Mouse (Mus musculus): ENCODE measurements around the gene Pef1. TPM values are rescaled to one million over a fixed set of nuclear protein-coding genes. Genes with fewer than 3 reads are reported as not detected.
A peak's percentile ranks its signal among the peaks of the same experiment; 100 is the strongest.

Gene Pef1
- polyA plus RNA-seq, 1 experiment from 2014 or later, result 90.9 TPM

DNA sequence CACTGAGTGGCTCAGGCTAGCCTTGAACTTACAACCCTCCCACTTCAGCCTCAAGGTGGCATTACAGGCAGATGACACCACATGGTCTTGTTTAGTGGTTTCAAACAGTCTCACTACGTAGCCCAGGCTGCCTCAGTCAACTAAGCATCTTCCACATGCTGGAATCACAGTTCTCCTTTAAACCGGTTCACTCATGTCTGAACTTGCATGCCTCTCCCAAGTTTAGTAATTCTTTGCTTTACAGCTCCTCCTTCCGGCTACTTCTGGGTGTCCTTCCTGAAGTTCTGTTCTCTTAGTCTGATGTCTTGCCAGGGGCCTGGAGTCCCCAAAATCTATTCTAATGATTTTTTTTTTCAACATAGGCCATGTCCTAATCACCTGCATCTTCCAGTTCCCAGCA lies 51.9 kb downstream of the Pef1 start:
- Histone ChIP-seq H3K36me3 (ENCODE audit: insufficient read depth, low read length) (no peaks in the 10 kb centered on the region), H3K27ac (ENCODE audit: low read length) (no peak overlapping the region), H3K27me3 (ENCODE audit: insufficient read depth, low read length) (peaks cover 14% of the 10 kb centered on the region), H3K4me3 (ENCODE audit: low read length) (no peak overlapping the region), H3K9me3 (ENCODE audit: low read length) (no peaks in the 10 kb centered on the region), H3K4me2 (replicated peaks; ENCODE audit: low read depth, low read length) (no peak overlapping the region), H3K9ac (replicated peaks; ENCODE audit: low read length) (no peak overlapping the region), H3K4me1 (ENCODE audit: insufficient read depth, low read length) (no peaks in the 10 kb centered on the region)
- 79% methylated on average over 3 of the region's 3 CpGs for WGBS
- no peak for ATAC-seq (ENCODE audit: low FRiP score, low TSS enrichment)

DNA sequence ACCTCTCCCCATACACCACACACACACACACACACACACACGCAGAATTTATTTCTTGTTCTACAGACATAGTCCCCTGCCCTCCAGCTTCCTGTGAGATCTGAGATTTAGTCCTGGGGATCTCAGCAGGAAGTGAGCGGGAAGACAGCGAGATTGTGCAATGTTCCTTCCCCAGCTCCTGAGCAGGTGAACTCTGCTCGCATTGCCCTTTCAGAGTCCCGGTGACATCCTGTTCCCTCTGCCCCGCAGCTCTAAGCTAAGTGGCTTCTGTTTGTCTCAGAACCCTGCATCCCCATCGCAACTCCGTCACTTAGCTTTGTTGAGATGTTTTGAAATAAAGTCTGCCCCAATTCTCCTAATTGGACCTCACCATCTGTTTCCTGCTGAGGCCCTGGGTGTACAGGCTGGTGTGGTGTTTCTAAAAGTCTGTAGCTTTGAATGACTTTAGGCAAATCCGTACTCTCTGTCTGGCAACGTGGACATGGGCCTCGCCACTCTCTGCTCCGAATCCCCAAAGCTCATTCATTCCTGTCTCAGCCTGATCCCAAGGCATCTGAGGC lies 54.5 kb downstream of the Pef1 start:
- Histone ChIP-seq H3K36me3 (ENCODE audit: insufficient read depth, low read length) (no peaks in the 10 kb centered on the region), H3K27me3 (ENCODE audit: insufficient read depth, low read length) (peaks cover 11% of the 10 kb centered on the region), H3K4me1 (ENCODE audit: insufficient read depth, low read length) (no peaks in the 10 kb centered on the region), H3K9ac (replicated peaks; ENCODE audit: low read length) (no peak overlapping the region), H3K27ac (ENCODE audit: low read length) (no peak overlapping the region), H3K4me3 (ENCODE audit: low read length) (no peak overlapping the region), H3K4me2 (replicated peaks; ENCODE audit: low read depth, low read length) (no peak overlapping the region), H3K9me3 (ENCODE audit: low read length) (no peaks in the 10 kb centered on the region)
- WGBS, result 73% methylated on average over 12 of the region's 12 CpGs
- ATAC-seq (ENCODE audit: low FRiP score, low TSS enrichment), result no peak

DNA sequence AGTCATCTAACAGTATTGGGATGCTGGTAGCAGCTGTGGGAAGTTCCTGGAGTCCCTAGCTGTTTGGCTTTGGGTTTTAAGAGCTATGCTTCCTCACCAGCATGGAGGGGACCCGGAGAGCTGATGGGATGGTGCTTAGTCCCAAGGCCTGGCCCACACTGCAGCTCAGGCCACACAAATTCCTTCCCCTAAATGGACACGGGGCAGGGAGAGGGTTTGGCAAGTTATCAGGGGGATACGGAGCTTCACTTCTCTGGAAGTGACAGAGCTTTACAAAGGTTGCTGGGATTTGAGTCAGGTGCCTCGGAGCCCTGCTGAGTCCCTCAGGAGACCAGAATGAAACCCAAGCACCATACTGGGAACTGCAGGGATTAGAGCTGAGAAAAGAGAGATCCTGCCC lies 59.0 kb downstream of the Pef1 start:
- no peaks in the 10 kb centered on the region for H3K27me3 ChIP-seq (ENCODE audit: insufficient read depth, low read length)

DNA sequence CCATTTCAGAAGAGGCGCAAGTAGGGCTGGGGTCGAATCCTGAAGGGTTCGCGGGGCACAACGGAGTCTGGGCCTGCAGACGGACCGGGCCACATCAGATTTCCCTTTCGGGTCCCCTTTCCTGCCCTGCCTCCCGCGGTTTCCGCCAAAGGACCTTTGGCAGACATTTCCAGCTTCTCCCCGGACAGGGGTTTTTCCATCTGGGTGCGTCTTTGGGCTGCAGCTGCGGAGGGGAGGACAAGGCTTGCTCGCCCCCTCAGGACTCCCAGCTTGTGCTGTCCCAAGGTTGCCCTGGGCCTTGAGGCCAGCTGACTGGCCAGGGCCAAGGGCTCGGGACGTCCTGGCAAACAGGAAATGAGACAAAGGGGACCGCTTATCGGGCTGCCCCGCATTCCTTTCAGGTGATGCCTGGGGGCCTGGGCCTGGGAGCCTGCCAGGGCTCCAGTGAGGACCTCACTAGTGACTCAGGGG lies 61.1 kb downstream of the Pef1 start:
- H3K27ac ChIP-seq (ENCODE audit: low read length), result no peak overlapping the region; the same call in 1 of the 2 replicates
- H3K9me3 ChIP-seq (ENCODE audit: low read length), result no peaks in the 10 kb centered on the region
- peak; percentile 36; the same call in 1 of the 2 replicates for ATAC-seq (ENCODE audit: low FRiP score, low TSS enrichment)
- peak overlapping the region; percentile 22 for H3K9ac ChIP-seq (replicated peaks; ENCODE audit: low read length)
- 5% methylated on average over 20 of the region's 20 CpGs for WGBS
- H3K4me3 ChIP-seq (ENCODE audit: low read length), result peak overlapping the region; percentile 4; the same call in 1 of the 2 replicates
- H3K27me3 ChIP-seq (ENCODE audit: insufficient read depth, low read length), result no peaks in the 10 kb centered on the region
- H3K4me1 ChIP-seq (ENCODE audit: insufficient read depth, low read length), result peaks cover 36% of the 10 kb centered on the region
- H3K4me2 ChIP-seq (replicated peaks; ENCODE audit: low read depth, low read length), result peak overlapping the region; percentile 44
- H3K36me3 ChIP-seq (ENCODE audit: insufficient read depth, low read length), result no peaks in the 10 kb centered on the region

More for the DNA sequence above, 59.0 kb downstream of the Pef1 start:
- no peak overlapping the region for H3K4me2 ChIP-seq (replicated peaks; ENCODE audit: low read depth, low read length)
- no peak overlapping the region for H3K27ac ChIP-seq (ENCODE audit: low read length)
- no peaks in the 10 kb centered on the region for H3K36me3 ChIP-seq (ENCODE audit: insufficient read depth, low read length)
- no peak overlapping the region for H3K4me3 ChIP-seq (ENCODE audit: low read length)
- 41% methylated on average over 4 of the region's 4 CpGs for WGBS
- no peak for ATAC-seq (ENCODE audit: low FRiP score, low TSS enrichment)
- no peak overlapping the region for H3K9ac ChIP-seq (replicated peaks; ENCODE audit: low read length)
- peaks cover 15% of the 10 kb centered on the region for H3K4me1 ChIP-seq (ENCODE audit: insufficient read depth, low read length)
- H3K9me3 ChIP-seq (ENCODE audit: low read length), result no peaks in the 10 kb centered on the region

DNA sequence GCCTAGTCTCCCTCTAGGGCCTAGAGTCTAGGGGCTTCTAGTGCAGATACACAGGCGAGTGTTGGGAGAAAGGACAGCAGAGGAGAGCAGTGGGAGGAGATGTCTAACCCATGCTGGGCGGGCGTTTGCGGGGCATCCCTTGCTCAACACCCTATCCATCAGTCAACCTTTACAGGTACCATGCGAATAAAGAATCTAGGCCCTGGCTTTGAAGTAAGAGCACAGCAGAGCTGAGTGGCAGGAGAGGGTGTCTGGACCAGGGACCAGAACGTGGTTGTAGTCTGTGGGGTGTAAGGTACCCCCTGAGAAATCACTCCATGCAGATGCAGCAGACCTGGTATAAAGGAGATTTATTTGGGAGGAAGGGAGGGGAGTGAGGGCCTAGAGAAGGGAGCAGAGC lies 61.8 kb downstream of the Pef1 start:
- Histone ChIP-seq H3K9ac (replicated peaks; ENCODE audit: low read length) (no peak overlapping the region), H3K4me1 (ENCODE audit: insufficient read depth, low read length) (peaks cover 43% of the 10 kb centered on the region), H3K9me3 (ENCODE audit: low read length) (no peaks in the 10 kb centered on the region), H3K27me3 (ENCODE audit: insufficient read depth, low read length) (no peaks in the 10 kb centered on the region), H3K4me2 (replicated peaks; ENCODE audit: low read depth, low read length) (no peak overlapping the region; the same call in 1 of the 2 replicates), H3K27ac (ENCODE audit: low read length) (no peak overlapping the region), H3K4me3 (ENCODE audit: low read length) (no peak overlapping the region), H3K36me3 (ENCODE audit: insufficient read depth, low read length) (no peaks in the 10 kb centered on the region)
- WGBS, result 79% methylated on average over 6 of the region's 6 CpGs
- no peak for ATAC-seq (ENCODE audit: low FRiP score, low TSS enrichment)

DNA sequence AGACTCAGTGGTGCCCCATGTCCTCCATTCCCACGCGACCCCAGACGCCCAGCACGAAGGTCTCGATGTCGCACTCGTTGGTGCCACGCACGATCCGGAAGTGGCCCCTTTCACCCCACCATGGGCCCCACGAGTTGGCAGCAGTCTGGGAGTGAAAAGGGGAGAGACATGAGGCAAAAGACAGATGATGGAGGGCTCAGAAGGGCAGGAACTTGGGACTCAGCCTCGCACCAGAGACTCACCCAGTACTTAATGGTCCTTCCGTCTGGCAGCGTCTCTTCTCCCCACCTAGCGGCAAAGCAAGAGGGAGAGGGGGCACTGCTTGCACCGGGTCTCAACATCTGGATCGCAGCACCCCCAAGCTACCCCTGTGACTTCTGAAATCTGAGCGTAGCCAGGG lies 63.7 kb downstream of the Pef1 start:
- 75% methylated on average over 18 of the region's 18 CpGs for WGBS
- Histone ChIP-seq H3K27ac (ENCODE audit: low read length) (no peak overlapping the region), H3K4me3 (ENCODE audit: low read length) (no peak overlapping the region), H3K4me2 (replicated peaks; ENCODE audit: low read depth, low read length) (no peak overlapping the region), H3K9ac (replicated peaks; ENCODE audit: low read length) (no peak overlapping the region), H3K36me3 (ENCODE audit: insufficient read depth, low read length) (no peaks in the 10 kb centered on the region), H3K9me3 (ENCODE audit: low read length) (no peaks in the 10 kb centered on the region), H3K4me1 (ENCODE audit: insufficient read depth, low read length) (peaks cover 51% of the 10 kb centered on the region), H3K27me3 (ENCODE audit: insufficient read depth, low read length) (no peaks in the 10 kb centered on the region)
- no peak for ATAC-seq (ENCODE audit: low FRiP score, low TSS enrichment)

DNA sequence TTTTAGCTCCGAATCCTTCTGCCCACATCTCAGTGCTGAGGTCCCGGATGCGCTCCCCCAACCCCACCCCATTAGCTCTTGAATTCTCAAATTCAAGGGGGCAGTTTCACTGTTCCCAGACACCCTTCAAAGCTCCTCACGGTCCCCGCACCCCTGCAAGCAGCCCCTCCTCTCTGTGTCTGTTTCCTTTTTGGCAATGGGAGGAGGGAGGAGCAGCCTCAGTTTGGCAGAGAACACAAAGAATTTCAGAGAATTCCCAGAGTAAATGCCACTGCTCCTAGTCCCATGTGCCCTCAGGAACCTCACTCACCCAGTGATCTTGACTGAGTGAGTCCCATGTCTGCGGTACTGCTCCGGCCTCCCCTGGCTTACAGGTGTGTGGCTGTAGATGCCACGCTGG lies 64.2 kb downstream of the Pef1 start:
- Histone ChIP-seq H3K4me1 (ENCODE audit: insufficient read depth, low read length) (peaks cover 57% of the 10 kb centered on the region), H3K9ac (replicated peaks; ENCODE audit: low read length) (no peak overlapping the region), H3K27ac (ENCODE audit: low read length) (no peak overlapping the region), H3K27me3 (ENCODE audit: insufficient read depth, low read length) (no peaks in the 10 kb centered on the region), H3K4me2 (replicated peaks; ENCODE audit: low read depth, low read length) (no peak overlapping the region), H3K9me3 (ENCODE audit: low read length) (no peaks in the 10 kb centered on the region), H3K4me3 (ENCODE audit: low read length) (no peak overlapping the region), H3K36me3 (ENCODE audit: insufficient read depth, low read length) (no peaks in the 10 kb centered on the region)
- no peak for ATAC-seq (ENCODE audit: low FRiP score, low TSS enrichment)
- 72% methylated on average over 8 of the region's 8 CpGs for WGBS

DNA sequence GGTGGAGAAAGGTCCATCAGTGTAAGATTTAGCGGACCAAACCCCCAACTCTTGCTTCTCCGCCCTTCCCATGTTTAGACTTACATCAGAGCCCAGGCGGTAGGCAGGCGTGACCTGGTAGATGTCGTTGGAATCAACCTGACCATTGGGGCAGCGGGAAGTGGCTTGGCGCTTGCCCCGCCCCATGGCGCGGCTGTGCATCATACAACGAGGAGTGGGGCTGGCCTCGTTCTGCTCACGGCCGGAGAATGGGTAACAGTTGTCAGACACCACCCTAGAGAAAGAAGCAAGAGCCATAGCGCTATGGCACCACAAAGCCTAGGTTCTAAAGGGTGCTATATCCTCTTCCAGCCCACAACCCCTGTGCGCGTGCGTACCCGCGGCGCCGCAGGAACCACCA lies 65.0 kb downstream of the Pef1 start:
- no peak overlapping the region for H3K4me3 ChIP-seq (ENCODE audit: low read length)
- no peaks in the 10 kb centered on the region for H3K27me3 ChIP-seq (ENCODE audit: insufficient read depth, low read length)
- peaks cover 64% of the 10 kb centered on the region for H3K4me1 ChIP-seq (ENCODE audit: insufficient read depth, low read length)
- 0 out of 2 replicates have a peak overlapping the region, but pooled peaks have one; percentile 24 for H3K9ac ChIP-seq (replicated peaks; ENCODE audit: low read length)
- peak overlapping the region; percentile 64; the same call in 1 of the 2 replicates for H3K27ac ChIP-seq (ENCODE audit: low read length)
- no peak for ATAC-seq (ENCODE audit: low FRiP score, low TSS enrichment)
- H3K4me2 ChIP-seq (replicated peaks; ENCODE audit: low read depth, low read length), result peak overlapping the region; percentile 37
- WGBS, result 45% methylated on average over 22 of the region's 22 CpGs
- H3K9me3 ChIP-seq (ENCODE audit: low read length), result no peaks in the 10 kb centered on the region
- no peaks in the 10 kb centered on the region for H3K36me3 ChIP-seq (ENCODE audit: insufficient read depth, low read length)

DNA sequence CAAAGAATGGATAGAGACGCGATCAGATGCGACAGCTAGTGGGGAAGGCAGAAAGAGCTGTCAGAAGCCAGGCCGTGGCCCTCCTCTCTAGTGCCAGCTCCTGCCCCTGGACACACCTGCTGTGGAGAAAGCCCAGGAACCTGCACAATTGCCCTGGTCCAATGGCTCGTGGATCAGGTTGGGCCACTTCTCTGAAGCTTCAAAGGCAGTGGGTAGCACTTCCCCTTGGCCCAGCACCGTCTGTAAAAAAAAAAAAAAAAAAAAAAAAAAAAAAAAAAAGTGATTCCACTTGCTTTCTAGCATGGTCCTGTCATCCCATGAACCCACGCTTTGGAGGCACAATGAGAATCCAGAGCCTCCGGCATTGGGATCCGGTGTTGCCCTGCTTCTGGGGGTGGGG lies 65.5 kb downstream of the Pef1 start:
- Histone ChIP-seq H3K27ac (ENCODE audit: low read length) (peak overlapping the region; percentile 64), H3K9ac (replicated peaks; ENCODE audit: low read length) (0 out of 2 replicates have a peak overlapping the region, but pooled peaks have one; percentile 24), H3K4me1 (ENCODE audit: insufficient read depth, low read length) (peaks cover 69% of the 10 kb centered on the region), H3K4me3 (ENCODE audit: low read length) (no peak overlapping the region), H3K36me3 (ENCODE audit: insufficient read depth, low read length) (no peaks in the 10 kb centered on the region), H3K27me3 (ENCODE audit: insufficient read depth, low read length) (no peaks in the 10 kb centered on the region), H3K9me3 (ENCODE audit: low read length) (no peaks in the 10 kb centered on the region), H3K4me2 (replicated peaks; ENCODE audit: low read depth, low read length) (peak overlapping the region; percentile 37)
- WGBS, result 25% methylated on average over 9 of the region's 9 CpGs
- no peak for ATAC-seq (ENCODE audit: low FRiP score, low TSS enrichment)

DNA sequence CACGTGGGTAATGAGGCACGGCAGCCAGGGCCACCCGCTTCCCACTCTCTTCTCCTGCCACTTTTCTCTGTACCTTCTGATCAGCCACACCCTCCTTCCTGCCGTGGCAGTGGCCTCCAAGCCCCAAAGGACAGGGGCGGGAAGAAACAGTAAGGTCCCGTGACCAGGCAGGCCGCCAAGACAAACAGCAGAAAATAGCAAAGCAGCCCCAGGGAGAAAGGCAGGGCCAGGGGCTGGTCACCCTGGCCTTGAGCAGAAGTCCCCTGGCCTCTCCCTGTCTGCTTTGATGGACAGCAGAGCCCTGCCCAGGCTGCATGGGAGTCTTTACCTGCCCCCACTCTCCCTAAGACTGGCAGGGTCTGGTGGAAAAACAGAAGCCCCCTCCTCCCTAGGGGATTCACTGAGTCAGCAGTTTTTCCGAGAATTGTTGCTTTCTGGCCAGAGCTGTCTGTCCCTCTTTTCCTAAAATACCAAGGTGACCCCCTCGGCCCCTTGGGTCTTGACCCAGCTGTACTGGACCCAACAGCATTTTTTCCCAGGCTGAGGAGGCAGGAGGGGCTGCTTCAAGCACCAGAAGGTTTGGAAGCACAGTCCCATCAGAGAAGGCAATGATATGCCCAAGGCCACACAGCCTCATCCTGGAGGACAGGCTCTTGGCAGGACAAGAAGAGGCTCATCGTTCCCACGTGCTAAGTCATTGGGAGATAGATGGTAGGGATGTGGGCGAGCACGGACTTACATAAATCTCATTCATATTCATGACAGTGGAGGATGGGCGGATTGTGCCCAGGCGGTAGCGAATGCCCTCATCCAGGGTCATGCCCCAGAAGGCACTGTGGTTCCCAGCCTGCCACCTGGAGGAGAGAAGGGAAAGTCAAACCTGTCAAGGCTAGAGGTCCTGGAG lies 66.2 kb downstream of the Pef1 start:
- peak; percentile 79 for ATAC-seq (ENCODE audit: low FRiP score, low TSS enrichment)
- no peaks in the 10 kb centered on the region for H3K36me3 ChIP-seq (ENCODE audit: insufficient read depth, low read length)
- peak overlapping the region; percentile 64 for H3K27ac ChIP-seq (ENCODE audit: low read length)
- H3K4me3 ChIP-seq (ENCODE audit: low read length), result no peak overlapping the region
- peaks cover 70% of the 10 kb centered on the region for H3K4me1 ChIP-seq (ENCODE audit: insufficient read depth, low read length)
- peak overlapping the region; percentile 37 for H3K4me2 ChIP-seq (replicated peaks; ENCODE audit: low read depth, low read length)
- no peaks in the 10 kb centered on the region for H3K9me3 ChIP-seq (ENCODE audit: low read length)
- H3K9ac ChIP-seq (replicated peaks; ENCODE audit: low read length), result 0 out of 2 replicates have a peak overlapping the region, but pooled peaks have one; percentile 24
- H3K27me3 ChIP-seq (ENCODE audit: insufficient read depth, low read length), result no peaks in the 10 kb centered on the region
- WGBS, result 21% methylated on average over 16 of the region's 16 CpGs
